Mouse (Mus musculus): ENCODE results near the gene Rala. TPM values are rescaled to one million over a fixed set of nuclear protein-coding genes. Genes with fewer than 3 reads are reported as not detected.

Rala gene
- total and polyA plus RNA-seq, 3 experiments = 26.7 to 45.3 (median 31.1) TPM

DNA sequence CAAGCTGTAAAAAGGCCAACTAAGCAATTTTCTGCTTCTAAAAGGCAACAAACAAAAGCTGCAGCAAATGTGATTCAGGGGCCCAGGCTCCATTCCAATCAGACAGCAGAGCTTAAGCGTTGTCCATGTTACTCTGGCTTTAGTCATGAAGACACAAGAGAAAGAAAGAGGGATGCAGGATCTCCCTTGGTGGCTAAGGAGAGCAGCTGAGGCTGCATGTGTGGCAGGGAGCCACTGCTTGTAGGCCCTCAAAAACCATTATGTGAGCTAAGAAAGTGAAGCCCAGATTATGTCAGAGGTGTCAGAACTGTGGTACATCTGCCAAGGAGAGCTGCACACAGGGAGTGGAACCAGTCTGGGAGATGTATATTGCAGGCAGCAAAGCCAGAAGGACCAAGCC, 36.7 kb downstream of the Rala start:
- no peaks in the 10 kb centered on the region for H3K79me2 ChIP-seq (replicated peaks; ENCODE audit: control insufficient read depth, extremely low read depth, insufficient read depth, poor library complexity, severe bottlenecking)
- no peaks in the 10 kb centered on the region for H3K9me3 ChIP-seq (replicated peaks; ENCODE audit: low read length)
- no peaks in the 10 kb centered on the region for H3K4me1 ChIP-seq (ENCODE audit: control insufficient read depth in 1 of 2, insufficient read depth in 2 of 2)
- no peaks in the 10 kb centered on the region for H3K27me3 ChIP-seq (replicated peaks)
- in situ Hi-C loops (cut with MboI; ENCODE audit: low pct_ligation_motif_present, low pct_unique_long_range_greater_than_20kb, low sequenced_read_pairs) = no loop called here
- H3K4me2 ChIP-seq (ENCODE audit: insufficient read depth, low read depth, poor library complexity, severe bottlenecking) = no peak overlapping the region
- DNase-seq (ENCODE audit: extremely low read depth) = no peak
- no peak overlapping the region for H3K27ac ChIP-seq (ENCODE audit: insufficient read depth, low read depth)
- TF ChIP-seq ZC3H11A (IDR thresholded peaks at IDR 0.05; ENCODE audit: low read depth, low read length) = no peak
- TF ChIP-seq MYC (IDR thresholded peaks at IDR 0.05; ENCODE audit: low read depth, low read length) = no peak
- no peak for TF ChIP-seq EP300 (IDR thresholded peaks at IDR 0.05; ENCODE audit: low read length)
- no peak for TF ChIP-seq MXI1 (IDR thresholded peaks at IDR 0.05; ENCODE audit: low read depth, low read length)
- TF ChIP-seq MAX (IDR thresholded peaks at IDR 0.05; ENCODE audit: low read length) = no peak
- TF ChIP-seq PAX5 (IDR thresholded peaks at IDR 0.05; ENCODE audit: low read length) = no peak
- TF ChIP-seq TBP (conservative IDR thresholded peaks at IDR 0.05; ENCODE audit: low read depth, low read length) = no peak
- no peaks in the 10 kb centered on the region for H3K36me3 ChIP-seq (replicated peaks in 1 of 2; ENCODE audit: control insufficient read depth in 1 of 2, insufficient read depth in 1 of 2, low read length in 1 of 2)
- dilution Hi-C loops (cut with MboI; ENCODE audit: extremely low pct_ligation_motif_present, extremely low pct_unique_long_range_greater_than_20kb, low sequenced_read_pairs) = no loop called here
- H3K4me3 ChIP-seq (replicated peaks in 1 of 3; ENCODE audit: low read depth in 2 of 3, low read length in 2 of 3, poor library complexity in 1 of 3) = no peak overlapping the region
- H3K9ac ChIP-seq (ENCODE audit: insufficient read depth, low read depth) = no peak overlapping the region

DNA sequence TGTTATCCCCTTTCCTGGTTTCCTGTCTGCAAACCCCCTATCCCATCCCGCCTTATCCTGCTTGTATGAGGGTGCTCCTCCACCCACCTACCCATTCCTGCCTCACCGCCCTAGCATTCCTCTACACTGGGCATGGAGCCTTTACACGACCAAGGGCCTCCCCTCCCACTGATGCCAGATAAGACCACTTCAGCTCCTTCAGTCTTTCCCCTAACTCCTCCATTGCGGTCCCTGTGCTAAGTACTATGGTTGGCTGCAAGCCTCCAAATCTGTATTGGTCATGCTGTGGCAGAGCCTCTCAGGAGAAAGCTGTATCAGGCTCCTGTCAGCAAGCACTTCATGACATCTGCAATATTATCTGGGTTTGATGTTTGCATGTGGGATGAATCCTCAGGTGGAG, 42.6 kb downstream of the Rala start:
- H3K27me3 ChIP-seq (replicated peaks) = no peaks in the 10 kb centered on the region
- peaks cover 0 to 2% of the 10 kb centered on the region in 2 experiments for H3K36me3 ChIP-seq (replicated peaks in 1 of 2; ENCODE audit: control insufficient read depth in 1 of 2, insufficient read depth in 1 of 2, low read length in 1 of 2)
- no peak overlapping the region for H3K9ac ChIP-seq (ENCODE audit: insufficient read depth, low read depth)
- H3K4me1 ChIP-seq (ENCODE audit: control insufficient read depth in 1 of 2, insufficient read depth in 2 of 2) = no peaks in the 10 kb centered on the region
- H3K9me3 ChIP-seq (replicated peaks; ENCODE audit: low read length) = no peaks in the 10 kb centered on the region
- no peak for DNase-seq (ENCODE audit: extremely low read depth)
- H3K27ac ChIP-seq (ENCODE audit: insufficient read depth, low read depth) = no peak overlapping the region
- no peaks in the 10 kb centered on the region for H3K79me2 ChIP-seq (replicated peaks; ENCODE audit: control insufficient read depth, extremely low read depth, insufficient read depth, poor library complexity, severe bottlenecking)
- no peak overlapping the region for H3K4me2 ChIP-seq (ENCODE audit: insufficient read depth, low read depth, poor library complexity, severe bottlenecking)
- dilution Hi-C loops (cut with MboI; ENCODE audit: extremely low pct_ligation_motif_present, extremely low pct_unique_long_range_greater_than_20kb, low sequenced_read_pairs) (no loop called here), in situ Hi-C loops (cut with MboI; ENCODE audit: low pct_ligation_motif_present, low pct_unique_long_range_greater_than_20kb, low sequenced_read_pairs) (no loop called here)
- no peak overlapping the region for H3K4me3 ChIP-seq (replicated peaks in 1 of 3; ENCODE audit: low read depth in 2 of 3, low read length in 2 of 3, poor library complexity in 1 of 3)
- TF ChIP-seq GABPA (IDR thresholded peaks at IDR 0.05; ENCODE audit: insufficient replicate concordance, low read depth, low read length) = no peak
- no peak for TF ChIP-seq ZC3H11A (IDR thresholded peaks at IDR 0.05; ENCODE audit: low read depth, low read length)
- no peak for TF ChIP-seq E2F4 (IDR thresholded peaks at IDR 0.05; ENCODE audit: insufficient replicate concordance, low read depth, low read length)
- no peak for TF ChIP-seq SIN3A (IDR thresholded peaks at IDR 0.05; ENCODE audit: low read length)
- TF ChIP-seq SMC3 (IDR thresholded peaks at IDR 0.05; ENCODE audit: low read depth, low read length) = no peak
- TF ChIP-seq IRF4 (IDR thresholded peaks at IDR 0.05; ENCODE audit: low read depth, low read length) = no peak
- TF ChIP-seq CTCF (conservative IDR thresholded peaks at IDR 0.05 in 1 of 2, IDR thresholded peaks at IDR 0.05 in 1 of 2; ENCODE audit: low read depth in 2 of 2, low read length in 2 of 2) = no peak
- TF ChIP-seq TBP (conservative IDR thresholded peaks at IDR 0.05; ENCODE audit: low read depth, low read length) = no peak
- no peak for TF ChIP-seq MAFK (IDR thresholded peaks at IDR 0.05; ENCODE audit: insufficient replicate concordance, low read length)
- no peak for TF ChIP-seq UBTF (IDR thresholded peaks at IDR 0.05; ENCODE audit: low read depth, low read length)
- TF ChIP-seq MXI1 (IDR thresholded peaks at IDR 0.05; ENCODE audit: low read depth, low read length) = no peak
- TF ChIP-seq JUN (IDR thresholded peaks at IDR 0.05; ENCODE audit: insufficient read depth, low read depth, low read length) = no peak
- TF ChIP-seq POLR2A (IDR thresholded peaks at IDR 0.05; ENCODE audit: low read depth, low read length) = no peak

All from CH12.LX (cell line).